Mouse (Mus musculus) left cerebral cortex, adult 11 months (tissue): ENCODE measurements around the gene Ptprj.

Experiments
- DNase-seq: peaks from one replicate; pipeline ENCODE4 v3.0.0; 2022; ENCODE audit warnings: low spot score

Gene Ptprj

GRCm38 (mm10) chr2:90559688-90560196, 20.7 kb downstream of the Ptprj start:
- DNase-seq: no peak

- no peak for DNase-seq
Observed at GRCm38 (mm10) chr2:90559015-90559687, 21.3 kb downstream of the Ptprj start.

GRCm38 (mm10) chr2:90558361-90558760, 22.1 kb downstream of the Ptprj start:
- DNase-seq: no peak

- DNase-seq: no peak
Observed at GRCm38 (mm10) chr2:90557913-90558312, 22.5 kb downstream of the Ptprj start.

GRCm38 (mm10) chr2:90555744-90556143, 24.7 kb downstream of the Ptprj start:
- no peak for DNase-seq

GRCm38 (mm10) chr2:90554806-90555205, 25.6 kb downstream of the Ptprj start:
- DNase-seq: no peak

GRCm38 (mm10) chr2:90553861-90554260, 26.6 kb downstream of the Ptprj start:
- no peak for DNase-seq

- no peak for DNase-seq
Observed at GRCm38 (mm10) chr2:90550656-90551055, 29.8 kb downstream of the Ptprj start.

- DNase-seq: no peak
Observed at GRCm38 (mm10) chr2:90548541-90548940, 31.9 kb downstream of the Ptprj start.

GRCm38 (mm10) chr2:90547144-90547609, 33.3 kb downstream of the Ptprj start:
- no peak for DNase-seq

- DNase-seq: no peak
Observed at GRCm38 (mm10) chr2:90545261-90545660, 35.2 kb downstream of the Ptprj start.

GRCm38 (mm10) chr2:90543989-90544388, 36.5 kb downstream of the Ptprj start:
- DNase-seq: no peak

GRCm38 (mm10) chr2:90543106-90543702, 37.2 kb downstream of the Ptprj start:
- no peak for DNase-seq

GRCm38 (mm10) chr2:90542656-90543055, 37.8 kb downstream of the Ptprj start:
- no peak for DNase-seq

- DNase-seq: no peak
Observed at GRCm38 (mm10) chr2:90539206-90539605, 41.2 kb downstream of the Ptprj start.

- no peak for DNase-seq
Observed at GRCm38 (mm10) chr2:90537244-90537643, 43.2 kb downstream of the Ptprj start.

- no peak for DNase-seq
Observed at GRCm38 (mm10) chr2:90536555-90536954, 43.9 kb downstream of the Ptprj start.

GRCm38 (mm10) chr2:90534751-90535150, 45.7 kb downstream of the Ptprj start:
- DNase-seq: no peak

- DNase-seq: no peak
Observed at GRCm38 (mm10) chr2:90533944-90534343, 46.5 kb downstream of the Ptprj start.

- DNase-seq: no peak
Observed at GRCm38 (mm10) chr2:90532095-90532494, 48.4 kb downstream of the Ptprj start.

- DNase-seq: no peak
Observed at GRCm38 (mm10) chr2:90528107-90528506, 52.3 kb downstream of the Ptprj start.

- no peak for DNase-seq
Observed at GRCm38 (mm10) chr2:90526971-90527370, 53.5 kb downstream of the Ptprj start.

- no peak for DNase-seq
Observed at GRCm38 (mm10) chr2:90526564-90526963, 53.9 kb downstream of the Ptprj start.

GRCm38 (mm10) chr2:90525807-90526206, 54.6 kb downstream of the Ptprj start:
- no peak for DNase-seq
